Mouse (Mus musculus) heart, postnatal 14 days (tissue): Measurements from ENCODE around the gene Hectd4. TPM values are rescaled to one million over a fixed set of nuclear protein-coding genes. Genes with fewer than 3 reads are reported as not detected.
"Not testable (repeated sequence)": the region's sequence is repeated elsewhere in the genome, so short reads cannot be mapped to it uniquely, and the experiment has no call there.

Source experiments
- DNase-seq, 2 experiments: peaks; one replicate each; pipeline ENCODE4 v3.0.0; 2021 to 2022
- intact Hi-C: fragments of 180-260 bp; cut with DNase I; formaldehyde crosslinking; loops from one replicate; pipeline ENCODE4 v1.15.1; 2025
- total RNA-seq, 2 experiments: library from RNA; stranded (reverse); gene quantifications; 2 replicates each; pipeline ENCODE4 v1.2.3; 2021

Gene Hectd4
- total RNA-seq, 2 experiments from 2014 or later, result 25.1 to 27.6 TPM

GRCm38 (mm10) chr5:121262415-121262814 lies 42.4 kb downstream of the Hectd4 start:
- intact Hi-C loops, result no loop called here
- DNase-seq, result no peak

DNA sequence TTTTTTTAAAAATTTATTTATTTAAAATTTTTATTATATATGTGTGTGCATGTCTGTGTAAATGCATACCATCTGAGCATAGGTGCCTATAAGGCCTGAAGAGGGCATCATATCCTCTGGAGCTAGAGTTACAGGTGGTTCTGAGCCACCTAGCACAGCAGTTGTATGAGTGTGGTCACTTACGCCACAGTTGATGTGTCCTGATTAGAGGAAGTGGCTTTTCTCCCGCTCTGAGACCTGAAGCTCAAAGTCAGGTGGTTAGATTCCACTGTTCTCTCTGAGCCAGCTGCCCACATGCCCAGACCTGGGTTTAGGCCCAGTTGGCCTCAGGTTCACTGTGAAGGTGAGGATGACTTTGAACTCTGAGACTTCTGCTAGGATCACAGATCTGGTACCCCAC lies 44.6 kb downstream of the Hectd4 start:
- intact Hi-C loops, result no loop called here
- DNase-seq, result peak in 1 of 2 experiments; percentile 18

DNA sequence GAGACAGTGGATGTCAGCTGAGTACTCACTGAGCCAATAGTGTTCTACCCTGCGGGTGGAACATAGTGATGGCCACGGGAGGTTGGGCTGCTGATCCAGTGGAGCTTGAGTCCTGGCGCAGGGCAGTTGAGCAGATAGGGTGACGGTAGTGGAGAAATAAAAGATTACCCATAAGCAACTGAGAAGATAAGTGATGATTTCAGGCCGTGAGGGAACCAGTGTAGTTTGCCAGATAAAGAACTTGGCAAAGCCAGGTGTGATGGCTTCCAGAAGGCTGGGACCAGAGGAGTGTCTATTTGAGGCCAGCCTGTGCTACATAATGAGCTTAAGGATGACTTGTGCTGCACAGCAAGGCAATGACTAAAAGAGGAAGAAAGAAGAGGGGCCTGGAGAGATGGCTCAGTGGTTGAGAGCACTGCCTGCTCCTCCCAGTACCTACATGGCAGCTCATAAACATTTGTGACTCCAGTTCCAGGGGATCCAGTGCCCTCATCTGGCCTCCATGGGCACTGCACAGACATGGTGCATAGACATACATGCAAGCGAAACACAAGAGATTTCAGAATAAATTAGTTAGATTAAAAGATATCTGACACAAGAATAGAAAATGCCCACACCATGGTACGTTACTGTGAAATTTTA lies 46.8 kb downstream of the Hectd4 start:
- intact Hi-C loops, result loop anchor here (1.0 kb wide), 1 partner anchor 52 kb away; no protein-coding TSS in a partner anchor
- DNase-seq, result peak; percentile 28 to 57

DNA sequence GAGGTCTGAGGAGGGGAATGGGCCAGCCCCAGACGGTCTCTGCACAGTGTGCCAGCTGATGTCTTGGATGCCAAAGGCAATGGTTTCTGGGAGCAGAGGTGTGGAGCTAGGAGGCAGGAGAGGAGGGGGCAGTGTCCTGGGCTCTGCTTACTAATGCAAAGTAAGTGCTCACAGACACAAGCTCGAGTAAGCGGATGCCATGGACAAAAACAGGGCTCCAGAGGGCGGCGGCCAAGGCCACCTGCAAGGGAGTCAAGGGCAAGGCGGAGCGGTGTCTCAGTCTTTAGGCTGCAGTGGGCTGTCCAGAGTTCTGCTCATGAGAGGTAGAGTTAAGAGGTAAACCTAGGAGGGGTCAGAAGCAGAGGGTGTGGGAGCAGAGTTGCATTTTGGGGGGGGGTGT lies 51.0 kb downstream of the Hectd4 start:
- DNase-seq, result no peak
- intact Hi-C loops, result no loop called here

- intact Hi-C loops, result no loop called here
- DNase-seq, result no peak
Measured at GRCm38 (mm10) chr5:121276808-121277207, 56.8 kb downstream of the Hectd4 start.

- intact Hi-C loops, result no loop called here
- no peak for DNase-seq
Measured at GRCm38 (mm10) chr5:121280456-121280855, 60.4 kb downstream of the Hectd4 start.

- DNase-seq, result no peak
- intact Hi-C loops, result no loop called here
Measured at GRCm38 (mm10) chr5:121283051-121283450, 63.0 kb downstream of the Hectd4 start.

- intact Hi-C loops, result no loop called here
- no peak for DNase-seq
Measured at GRCm38 (mm10) chr5:121284816-121285215, 64.8 kb downstream of the Hectd4 start.

DNA sequence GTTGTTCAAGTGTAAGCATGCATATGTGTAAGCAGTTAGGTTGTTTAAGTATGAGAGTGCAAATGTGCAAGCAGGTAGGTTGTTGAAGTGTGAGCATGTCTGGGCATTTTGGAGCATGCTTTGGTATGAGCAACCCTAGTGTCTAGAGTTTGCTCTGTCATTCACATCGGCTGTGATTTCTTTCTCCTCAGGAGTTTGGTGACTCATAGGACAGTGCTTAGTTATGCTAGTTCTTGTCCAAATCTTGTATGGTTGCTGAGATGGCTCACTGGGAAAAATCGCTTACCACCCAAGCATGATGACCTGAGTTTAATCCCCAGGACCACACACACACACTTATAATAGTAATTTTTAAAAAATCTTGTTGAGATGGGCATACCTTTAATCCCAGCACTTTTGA lies 67.2 kb downstream of the Hectd4 start:
- intact Hi-C loops, result no loop called here
- DNase-seq, result no peak

- intact Hi-C loops, result no loop called here
- DNase-seq, result no peak
Measured at GRCm38 (mm10) chr5:121290289-121290688, 70.3 kb downstream of the Hectd4 start.

- no peak for DNase-seq
- intact Hi-C loops, result no loop called here
Measured at GRCm38 (mm10) chr5:121292309-121293165, 72.5 kb downstream of the Hectd4 start.

GRCm38 (mm10) chr5:121305009-121305408 lies 85.0 kb downstream of the Hectd4 start:
- DNase-seq, result no peak
- intact Hi-C loops, result no loop called here

GRCm38 (mm10) chr5:121307620-121308019 lies 87.6 kb downstream of the Hectd4 start:
- no peak for DNase-seq
- intact Hi-C loops, result no loop called here

GRCm38 (mm10) chr5:121311576-121311975 lies 91.6 kb downstream of the Hectd4 start:
- intact Hi-C loops, result no loop called here
- DNase-seq, result no peak

GRCm38 (mm10) chr5:121313764-121314474 lies 93.9 kb downstream of the Hectd4 start:
- DNase-seq, result no peak
- intact Hi-C loops, result no loop called here

DNA sequence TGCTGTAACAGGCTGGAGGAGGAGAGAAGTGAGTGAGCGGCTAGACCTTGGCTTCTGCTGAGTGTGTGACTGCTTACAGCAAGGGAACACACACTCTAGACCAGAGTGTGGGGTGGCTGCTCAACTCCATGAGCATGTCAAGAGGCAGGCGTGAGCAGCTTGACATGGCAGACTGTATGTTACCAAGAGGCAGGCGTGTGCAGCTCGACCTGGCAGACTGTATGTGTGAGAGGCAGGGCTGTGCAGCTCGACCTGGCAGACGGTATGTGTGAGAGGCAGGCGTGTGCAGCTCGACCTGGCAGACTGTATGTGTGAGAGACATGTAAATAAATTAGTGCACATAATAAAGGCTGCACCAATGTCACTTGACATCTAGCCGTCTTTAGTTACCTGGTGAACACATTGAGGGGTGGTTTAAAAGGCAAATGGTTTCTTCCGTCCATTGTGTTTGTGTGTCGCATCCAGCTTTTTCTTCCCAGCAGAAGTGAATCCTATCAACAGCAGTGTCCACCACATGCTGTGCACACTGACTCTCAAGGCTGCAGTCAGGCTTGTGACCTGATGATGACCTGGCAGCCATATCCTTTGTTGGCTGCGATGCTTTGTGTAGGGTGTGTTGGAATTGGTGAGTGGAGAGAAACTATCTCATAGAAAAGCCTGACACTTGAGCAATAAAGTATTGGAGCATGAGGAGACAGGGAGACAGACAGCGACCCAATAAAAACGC lies 106.2 kb downstream of the Hectd4 start:
- no peak for DNase-seq
- intact Hi-C loops, result no loop called here

GRCm38 (mm10) chr5:121329333-121330058 lies 109.5 kb downstream of the Hectd4 start:
- peak; percentile 33 to 38 for DNase-seq
- intact Hi-C loops, result no loop called here

GRCm38 (mm10) chr5:121330154-121330816 lies 110.3 kb downstream of the Hectd4 start:
- DNase-seq, intact Hi-C loops: not testable (repeated sequence)

DNA sequence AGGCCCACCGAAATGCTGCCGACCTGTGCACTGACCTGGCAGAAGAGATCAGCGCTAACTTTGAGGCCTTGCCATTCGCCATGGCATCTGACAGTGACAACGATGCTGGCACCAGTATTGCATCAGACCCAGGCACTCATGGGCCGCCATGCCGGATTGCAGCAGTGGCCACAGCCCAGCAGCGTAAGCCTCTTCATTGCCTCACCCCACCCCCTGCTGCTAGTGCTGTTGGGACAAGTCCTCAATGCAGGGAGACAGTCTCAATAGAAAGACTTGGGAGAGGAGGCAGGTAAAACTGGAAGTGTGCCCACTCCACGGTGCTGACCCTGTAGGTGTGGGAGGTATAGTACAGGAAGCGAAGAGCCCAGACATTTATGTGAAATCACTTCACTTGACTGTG lies 111.7 kb downstream of the Hectd4 start:
- DNase-seq, result no peak
- intact Hi-C loops, result no loop called here
